Mouse (Mus musculus) liver, adult 2 months (tissue): ENCODE data around the gene Fancb. TPM values are rescaled to one million over a fixed set of nuclear protein-coding genes. Genes with fewer than 3 reads are reported as not detected.

Experiments used
- DNase-seq: peaks from one replicate; pipeline ENCODE4 v3.0.0-alpha.2; 2011; ENCODE audit warnings: low read depth, low spot score; ENCODE audit errors: extremely low read depth
- H3K27ac ChIP-seq: fragments of 200-500 bp; replicated peaks from 2 replicates; pipeline ENCODE4 v1.5.1; 2012; ENCODE audit warnings: low read depth, mild to moderate bottlenecking, control low read depth, inconsistent platforms, low read length; ENCODE audit not compliant: insufficient read depth
- H3K27me3 ChIP-seq: fragments of 200-500 bp; 2 replicates; pipeline ENCODE4 v1.6.1; 2012; ENCODE audit warnings: mild to moderate bottlenecking, moderate library complexity, low read length, inconsistent platforms; ENCODE audit not compliant: control insufficient read depth, insufficient read depth
- H3K36me3 ChIP-seq: fragments of 200-500 bp; 2 replicates; pipeline ENCODE4 v1.6.1; 2012; ENCODE audit warnings: low read length, inconsistent platforms; ENCODE audit not compliant: control insufficient read depth, insufficient read depth
- H3K4me1 ChIP-seq: fragments of 200-500 bp; 2 replicates; pipeline ENCODE4 v1.6.1; 2011; ENCODE audit warnings: low read length; ENCODE audit not compliant: control insufficient read depth, insufficient read depth
- H3K4me3 ChIP-seq: fragments of 200-500 bp; 2 replicates; pipeline ENCODE4 v1.5.1; 2011; ENCODE audit warnings: low read depth, mild to moderate bottlenecking, control low read depth, low read length, moderate library complexity; ENCODE audit not compliant: insufficient read depth
- H3K79me2 ChIP-seq: fragments of 200-500 bp; 2 replicates; pipeline ENCODE4 v1.6.1; 2012; ENCODE audit warnings: inconsistent platforms, mild to moderate bottlenecking, low read length, moderate library complexity; ENCODE audit not compliant: control insufficient read depth, insufficient read depth
- H3K9ac ChIP-seq: fragments of 200-500 bp; 2 replicates; pipeline ENCODE4 v1.6.1; 2012; ENCODE audit warnings: low read depth, mild to moderate bottlenecking, control low read depth, inconsistent platforms, low read length
- CTCF ChIP-seq: fragments of 200-500 bp; IDR thresholded peaks from 2 replicates; pipeline ENCODE4 v1.5.1; 2011; ENCODE audit warnings: low read depth, low read length, control low read depth
- POLR2A ChIP-seq: fragments of 200-500 bp; IDR thresholded peaks from 2 replicates; pipeline ENCODE4 v1.6.1; 2011; ENCODE audit warnings: low read length, control low read depth; ENCODE audit not compliant: insufficient read depth; ENCODE audit errors: extremely low read depth
- WGBS: fragments of 180-500 bp; shearing (Covaris S2); methylation state at CpG from one replicate; pipeline ENCODE4 v1.1.7; 2018; 5-methylcytosine and 5-hydroxymethylcytosine counted together
- polyA plus RNA-seq: library from polyadenylated mRNA; depleted of rRNA; stranded (reverse); fragments of >200 nt; gene quantifications from 2 replicates; pipeline ENCODE4 v1.2.3, GENCODE M21; 2012; rRNA removed
- total RNA-seq: library from RNA; depleted of rRNA; stranded (reverse); fragments of >200 nt; gene quantifications from 2 replicates; pipeline ENCODE4 v1.2.3, GENCODE M21; 2014; rRNA removed

Gene Fancb
- total and polyA plus RNA-seq, 2 experiments, result 0.07 to 0.92 TPM

DNA sequence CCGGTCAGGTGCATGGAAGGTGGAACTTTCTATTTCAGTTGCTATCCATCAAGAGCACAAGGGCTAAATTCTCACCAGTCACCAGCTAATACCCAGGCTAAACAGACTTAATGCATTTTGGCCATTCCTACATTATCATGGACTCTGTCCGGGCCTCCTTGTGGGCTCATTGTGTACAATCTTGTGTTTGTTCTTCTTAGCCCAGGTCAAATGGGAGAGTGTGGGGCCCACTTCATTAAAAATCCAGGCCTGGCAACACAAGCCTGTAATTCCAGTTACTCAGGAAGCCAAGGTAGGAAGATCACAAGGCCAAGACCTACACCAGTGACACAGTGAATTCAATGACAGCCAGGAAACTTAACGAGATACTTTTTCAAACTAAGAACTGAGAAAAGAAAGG lies 9.2 kb upstream of the Fancb start:
- no peaks in the 10 kb centered on the region; the same call in 1 of the 2 replicates for H3K36me3 ChIP-seq
- TF ChIP-seq CTCF (no peak), POLR2A (no peak)
- H3K27me3 ChIP-seq, result no peaks in the 10 kb centered on the region
- H3K27ac ChIP-seq, result no peak overlapping the region
- WGBS, result 75% methylated on average over 3 of the region's 3 CpGs
- no peaks in the 10 kb centered on the region for H3K4me1 ChIP-seq
- H3K4me3 ChIP-seq, result no peak overlapping the region
- H3K9ac ChIP-seq, result no peak overlapping the region
- peaks cover 6% of the 10 kb centered on the region; the same call in 1 of the 2 replicates for H3K79me2 ChIP-seq
- DNase-seq, result no peak

DNA sequence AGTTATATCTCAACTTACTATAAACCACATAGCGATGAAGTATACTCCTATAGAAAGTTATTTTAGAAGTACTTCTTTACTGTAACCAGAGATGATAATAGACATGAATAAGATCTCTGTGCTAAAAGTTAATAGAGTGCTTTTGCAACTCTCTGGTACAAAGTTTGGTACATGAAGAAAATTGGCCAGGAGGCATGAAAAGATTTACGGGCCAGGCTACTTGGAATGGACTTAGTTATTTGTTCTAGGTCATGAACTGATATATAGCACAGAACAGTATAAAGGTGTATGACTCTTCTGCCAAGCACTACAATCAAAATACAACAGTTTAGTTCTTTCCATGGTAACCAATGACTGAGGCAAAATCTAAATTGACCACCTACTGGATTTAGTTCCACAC lies 1.5 kb upstream of the Fancb start:
- no peaks in the 10 kb centered on the region for H3K27me3 ChIP-seq
- no peak overlapping the region for H3K27ac ChIP-seq
- 55% methylated on average over 2 of the region's 2 CpGs for WGBS
- H3K36me3 ChIP-seq, result no peaks in the 10 kb centered on the region; the same call in 1 of the 2 replicates
- no peaks in the 10 kb centered on the region; the same call in 1 of the 2 replicates for H3K79me2 ChIP-seq
- DNase-seq, result peak; percentile 84
- H3K4me1 ChIP-seq, result peaks cover 10% of the 10 kb centered on the region; the same call in 1 of the 2 replicates
- no peak overlapping the region for H3K9ac ChIP-seq
- no peak overlapping the region for H3K4me3 ChIP-seq
- TF ChIP-seq CTCF (no peak), POLR2A (no peak)

DNA sequence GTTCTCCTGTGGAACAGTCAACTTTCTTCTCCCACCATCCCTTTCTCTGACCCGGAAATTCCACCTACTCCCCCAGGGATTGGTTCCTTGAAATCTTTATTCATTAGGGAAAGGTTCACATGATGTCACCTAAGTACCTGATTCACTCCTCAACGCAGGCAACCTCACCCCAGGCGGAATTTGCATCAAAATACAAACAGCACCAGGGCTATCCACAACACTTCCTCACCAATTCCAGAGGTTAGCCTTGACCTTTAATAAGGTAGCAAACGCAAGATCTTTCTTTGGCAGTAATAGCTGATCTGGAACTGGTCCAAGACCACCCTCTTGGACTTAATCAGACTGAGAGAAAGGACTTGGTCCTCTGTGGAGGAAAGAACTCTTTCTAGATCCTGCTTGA lies 22.7 kb downstream of the Fancb start:
- TF ChIP-seq POLR2A, result no peak
- no peak for TF ChIP-seq CTCF
- no peak for DNase-seq
- 57% methylated on average over 4 of the region's 4 CpGs for WGBS
- Histone ChIP-seq H3K4me3 (no peak overlapping the region), H3K79me2 (no peaks in the 10 kb centered on the region), H3K27me3 (no peaks in the 10 kb centered on the region), H3K27ac (no peak overlapping the region), H3K4me1 (no peaks in the 10 kb centered on the region), H3K9ac (no peak overlapping the region), H3K36me3 (no peaks in the 10 kb centered on the region)

DNA sequence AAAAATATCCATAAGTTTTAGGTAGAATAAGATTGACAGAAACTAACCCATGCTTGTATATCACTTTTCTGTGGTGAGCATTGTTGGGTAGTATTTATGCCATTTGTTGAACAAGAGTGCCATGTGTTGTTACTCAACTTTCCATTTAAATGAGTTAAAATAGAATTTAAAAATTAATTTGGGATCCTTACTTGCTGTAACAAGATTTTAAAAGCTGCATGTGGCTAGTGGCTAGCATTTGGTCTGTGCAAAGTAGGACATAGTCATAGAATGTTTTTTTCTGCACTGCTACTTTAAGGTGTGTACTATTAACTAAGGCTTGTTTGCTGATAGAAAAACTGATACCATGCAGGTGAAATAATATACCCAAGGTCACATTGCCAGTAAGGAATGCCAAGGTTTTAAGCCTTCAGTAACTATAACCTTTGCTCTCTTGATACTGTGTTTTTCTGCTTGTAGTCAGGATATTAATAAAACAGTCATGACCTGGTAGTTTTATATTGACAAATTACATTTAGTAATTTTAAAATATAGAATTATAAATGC lies 24.5 kb downstream of the Fancb start, which contains the start of gene Gm17604:
Gene Gm17604 (minus strand): TSS at position 51 of the 546 bp plus-strand sequence.
- no peak within 1 kb of the TSS for H3K9ac ChIP-seq
- H3K27ac ChIP-seq, result no peak within 1 kb of the TSS
- no peaks in the 10 kb centered on the region for H3K27me3 ChIP-seq
- H3K4me3 ChIP-seq, result no peak within 1 kb of the TSS
- DNase-seq, result peak; percentile 70
- TF ChIP-seq POLR2A (no peak), CTCF (no peak)
- no peaks in the 10 kb centered on the region for H3K4me1 ChIP-seq
- H3K36me3 ChIP-seq, result no peaks in the 10 kb centered on the region
- H3K79me2 ChIP-seq, result no peaks in the 10 kb centered on the region

Other genes with a start within 250 kb of the Fancb start
- gene Mospd2, start 217 bp upstream of the Fancb start, total RNA-seq, result 33.5 and 42.3 TPM in 2 replicates
- gene Mospd2, start 217 bp upstream of the Fancb start, polyA plus RNA-seq, result 5.5 and 7.2 TPM in 2 replicates
- gene Gm17604, start 24.2 kb downstream of the Fancb start, total RNA-seq, result not detected in 2 replicates
- gene Gm17604, start 24.2 kb downstream of the Fancb start, polyA plus RNA-seq, result not detected in 2 replicates